Mouse (Mus musculus): Measurements from ENCODE around the gene Zfp609. TPM values are rescaled to one million over a fixed set of nuclear protein-coding genes. Genes with fewer than 3 reads are reported as not detected.
"Not testable (repeated sequence)": the region's sequence is repeated elsewhere in the genome, so short reads cannot be mapped to it uniquely, and the experiment has no call there.

Gene Zfp609
- total RNA-seq, 2 experiments from 2014 or later: 34.4 to 36.7 TPM

GRCm38 (mm10) chr9:65820301-65820700 is 7.1 kb downstream of the Zfp609 start:
- intact Hi-C loops (cut with DNase I): no loop called here
- no peak for DNase-seq

- no peak for DNase-seq
- intact Hi-C loops (cut with DNase I): no loop called here
Measured at GRCm38 (mm10) chr9:65818402-65818801, 9.0 kb downstream of the Zfp609 start.

DNA sequence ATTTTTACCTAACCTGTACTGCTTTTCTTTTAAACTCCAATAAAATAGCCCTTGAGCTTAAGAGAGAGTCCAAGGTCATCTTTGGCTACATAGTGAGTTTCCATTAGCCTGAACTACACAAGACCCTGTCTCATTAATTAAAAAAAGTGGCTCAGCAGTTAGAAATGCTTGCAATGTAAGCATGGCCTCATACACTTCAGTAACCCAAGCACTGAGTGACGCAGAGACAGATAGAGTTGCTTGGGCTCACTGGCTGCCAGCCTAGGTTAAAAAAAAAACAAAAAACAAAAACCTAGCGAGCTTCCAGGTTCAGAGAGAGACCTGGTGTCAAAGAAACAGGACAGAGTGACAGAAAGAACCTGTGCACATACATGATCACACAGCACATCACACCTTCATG is 14.5 kb downstream of the Zfp609 start:
- intact Hi-C loops (cut with DNase I): no loop called here
- peak in 1 of 2 experiments; percentile 27 for DNase-seq

DNA sequence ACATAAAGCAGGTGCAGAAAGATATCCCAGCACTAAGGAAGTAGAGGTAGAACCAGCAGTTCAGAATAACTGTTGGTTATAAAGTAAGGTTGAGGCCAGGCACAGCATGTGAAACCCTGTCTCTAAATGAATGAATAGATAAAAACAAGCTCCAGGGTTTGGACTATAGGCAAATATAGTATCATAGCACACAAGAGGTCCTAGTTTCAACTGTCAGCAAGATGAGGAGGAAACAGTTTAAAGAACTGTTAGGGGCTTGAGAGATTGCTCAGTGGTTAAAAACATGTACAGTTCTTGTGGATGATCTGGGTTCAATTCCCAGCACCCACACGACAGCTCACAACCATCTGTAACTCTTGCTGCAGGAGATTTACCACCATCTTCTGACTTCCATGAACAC is 15.6 kb downstream of the Zfp609 start:
- intact Hi-C loops (cut with DNase I): no loop called here

DNA sequence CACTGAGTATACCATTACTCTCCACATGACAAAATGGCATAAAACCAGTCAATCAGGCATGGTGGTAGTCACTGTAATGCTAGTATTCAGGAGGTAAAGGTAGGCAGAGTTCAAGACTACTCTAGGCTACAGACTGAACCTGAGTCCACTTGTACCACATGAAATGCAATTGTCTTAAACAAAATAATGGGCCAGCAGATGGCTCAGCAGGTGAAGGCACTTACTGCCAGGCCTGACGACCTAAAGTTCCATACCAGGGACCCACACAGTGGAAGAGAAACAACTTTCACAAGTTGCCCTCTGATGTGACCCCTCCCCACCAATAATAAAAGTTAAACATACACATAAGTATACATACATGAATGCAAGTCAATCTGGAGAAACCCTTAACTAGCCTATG is 19.5 kb downstream of the Zfp609 start:
- intact Hi-C loops (cut with DNase I): no loop called here
- DNase-seq: no peak

More for the DNA sequence above, 15.6 kb downstream of the Zfp609 start:
- no peak for DNase-seq

DNA sequence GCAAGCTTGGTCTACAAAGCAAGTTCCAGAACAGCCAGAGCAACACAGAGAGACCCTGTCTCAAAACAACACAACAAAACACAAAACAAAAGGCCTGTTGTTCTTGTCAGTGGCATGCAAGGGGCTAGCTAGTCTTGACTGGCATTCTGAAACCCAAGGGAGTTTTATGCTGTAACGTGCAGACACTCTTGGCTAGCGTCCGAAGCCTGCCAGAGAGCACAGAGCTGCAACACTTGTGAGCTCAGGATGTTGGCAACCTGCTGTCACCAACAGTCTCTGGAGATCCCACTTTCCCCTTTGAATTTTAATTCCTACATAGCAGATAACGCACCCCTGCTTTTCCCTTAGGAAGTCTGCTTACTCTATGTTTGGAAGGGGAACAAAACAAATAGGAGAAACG is 20.1 kb downstream of the Zfp609 start:
- intact Hi-C loops (cut with DNase I): no loop called here
- DNase-seq: peak; percentile 49 to 60

- DNase-seq: no peak
- intact Hi-C loops (cut with DNase I): no loop called here
Measured at GRCm38 (mm10) chr9:65799770-65800169, 27.6 kb downstream of the Zfp609 start.

DNA sequence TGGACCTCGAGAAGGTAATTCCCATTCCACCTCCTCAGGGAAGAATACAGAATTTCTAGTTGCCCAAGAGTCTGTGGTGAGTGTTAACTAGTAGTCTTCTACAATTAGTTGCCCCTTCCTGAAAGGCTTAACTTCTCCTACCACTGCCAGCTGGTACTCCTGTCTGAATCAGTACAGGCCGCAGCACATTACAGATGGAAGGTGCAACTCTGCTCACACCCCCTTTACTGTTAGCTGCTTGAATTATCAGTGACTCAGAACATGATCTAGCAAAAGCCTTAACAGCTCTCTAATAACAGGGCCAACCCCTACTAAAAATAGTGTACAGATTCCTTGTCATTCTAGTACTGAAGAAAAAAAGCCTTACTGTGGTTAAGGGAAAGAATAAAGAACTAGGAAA is 31.7 kb downstream of the Zfp609 start:
- intact Hi-C loops (cut with DNase I): no loop called here
- no peak for DNase-seq

DNA sequence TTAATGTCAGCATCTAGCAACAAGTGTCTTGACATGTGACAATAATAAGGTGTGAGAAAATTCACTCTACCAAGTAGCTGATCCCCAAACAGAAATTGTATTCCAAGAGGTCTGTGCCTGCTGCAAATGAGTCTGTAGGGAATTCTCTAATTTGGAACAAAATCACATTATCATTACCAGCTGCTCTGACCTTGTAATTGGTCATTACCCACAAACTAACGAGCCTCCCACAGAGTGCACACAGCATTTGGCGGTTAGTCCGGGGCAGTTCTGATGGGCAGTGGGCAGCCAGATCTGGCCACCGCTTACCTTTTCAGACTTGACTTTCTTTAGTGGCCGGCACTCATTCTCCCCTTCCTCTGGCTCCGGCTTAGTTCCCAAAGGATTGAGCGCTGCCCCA is 33.1 kb downstream of the Zfp609 start:
- intact Hi-C loops (cut with DNase I): no loop called here
- no peak for DNase-seq

- no peak for DNase-seq
- intact Hi-C loops (cut with DNase I): no loop called here
Measured at GRCm38 (mm10) chr9:65793506-65793905, 33.9 kb downstream of the Zfp609 start.

- intact Hi-C loops (cut with DNase I): no loop called here
- no peak for DNase-seq
Measured at GRCm38 (mm10) chr9:65793086-65793485, 34.3 kb downstream of the Zfp609 start.

DNA sequence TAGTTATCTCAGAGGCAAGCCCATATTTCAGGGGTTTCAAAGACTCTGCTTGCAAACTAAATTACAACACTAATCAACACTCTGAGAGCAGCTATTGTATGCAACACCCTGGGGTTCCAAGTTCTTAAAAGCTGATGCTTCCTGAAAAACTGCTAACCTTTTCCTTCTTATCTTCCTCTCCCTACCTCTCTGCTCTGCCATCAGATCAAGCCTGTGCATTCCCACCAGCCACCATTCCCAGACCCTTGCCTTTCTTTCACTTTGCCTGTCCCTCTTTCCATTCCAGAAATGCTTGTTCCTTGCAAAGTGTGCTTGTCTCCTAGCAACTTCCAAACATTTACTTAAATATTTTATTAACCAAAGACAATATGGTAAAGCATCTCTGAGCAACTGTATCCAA is 35.5 kb downstream of the Zfp609 start:
- intact Hi-C loops (cut with DNase I): no loop called here
- no peak for DNase-seq

- intact Hi-C loops (cut with DNase I): no loop called here
- no peak for DNase-seq
Measured at GRCm38 (mm10) chr9:65791106-65791505, 36.3 kb downstream of the Zfp609 start.

GRCm38 (mm10) chr9:65789788-65790187 is 37.6 kb downstream of the Zfp609 start:
- intact Hi-C loops (cut with DNase I): no loop called here
- DNase-seq: no peak

DNA sequence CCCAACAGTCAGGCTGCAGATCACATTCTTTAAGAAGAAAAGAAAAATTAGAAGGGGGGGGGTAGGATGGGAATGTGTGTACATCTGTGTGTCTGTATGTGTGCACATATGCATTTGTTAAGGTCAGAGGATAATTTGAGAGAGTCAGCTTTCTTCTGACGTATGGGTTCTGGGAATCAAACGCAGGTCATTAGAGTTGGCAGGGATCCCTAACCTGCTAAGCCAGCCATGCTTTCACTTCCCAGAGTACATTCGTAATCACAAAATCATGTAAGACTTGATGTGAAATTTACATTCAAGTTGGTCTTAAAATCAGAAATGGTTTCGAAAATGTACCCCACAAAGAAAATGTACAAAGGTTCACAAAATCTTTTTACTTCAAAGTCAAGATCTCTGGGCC is 38.8 kb downstream of the Zfp609 start:
- no peak for DNase-seq
- intact Hi-C loops (cut with DNase I): no loop called here

GRCm38 (mm10) chr9:65787829-65788344 is 39.5 kb downstream of the Zfp609 start:
- intact Hi-C loops (cut with DNase I): no loop called here
- DNase-seq: no peak

DNA sequence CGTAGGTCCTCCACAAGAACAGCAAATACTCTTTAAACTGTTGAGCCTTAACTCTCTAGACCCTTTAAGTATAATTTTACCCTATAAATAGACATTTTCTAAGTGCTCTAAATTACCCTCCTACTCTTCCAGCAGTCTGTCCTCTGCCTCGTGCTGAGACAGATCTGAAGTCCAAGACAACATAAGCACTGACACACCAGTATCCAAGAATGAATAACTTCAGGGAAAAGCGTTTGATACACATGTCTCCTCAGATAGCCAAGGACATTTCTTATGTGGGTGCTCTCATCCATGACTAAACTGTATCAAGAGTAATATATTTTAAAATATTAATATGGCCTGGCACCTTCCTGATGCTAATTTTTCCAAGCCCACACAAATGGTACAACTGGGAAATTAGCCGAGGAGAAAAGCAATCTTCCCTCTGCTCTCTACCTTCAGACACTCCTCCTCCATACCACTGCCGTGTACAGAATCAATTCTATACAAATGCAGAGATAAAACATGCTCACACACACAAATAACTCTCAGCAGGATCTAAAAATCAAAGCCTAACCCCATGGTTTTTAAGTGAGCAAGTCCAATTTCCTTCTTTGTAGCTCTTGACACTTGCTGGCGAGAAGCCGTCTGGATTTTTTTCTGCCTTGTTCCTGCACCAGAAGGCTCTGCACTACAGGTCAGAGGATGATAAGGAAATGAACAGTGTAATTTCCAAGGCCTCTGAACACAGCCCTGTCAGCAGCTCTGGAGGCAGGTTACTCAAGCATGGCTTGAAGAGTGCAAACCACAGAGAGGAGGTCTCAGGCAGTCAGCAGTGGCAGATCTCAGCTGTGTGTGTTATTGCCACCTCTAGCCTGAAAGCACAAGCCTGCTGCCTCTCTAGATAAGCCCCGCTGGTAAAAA is 40.2 kb downstream of the Zfp609 start:
- DNase-seq: peak; percentile 51 to 63

DNA sequence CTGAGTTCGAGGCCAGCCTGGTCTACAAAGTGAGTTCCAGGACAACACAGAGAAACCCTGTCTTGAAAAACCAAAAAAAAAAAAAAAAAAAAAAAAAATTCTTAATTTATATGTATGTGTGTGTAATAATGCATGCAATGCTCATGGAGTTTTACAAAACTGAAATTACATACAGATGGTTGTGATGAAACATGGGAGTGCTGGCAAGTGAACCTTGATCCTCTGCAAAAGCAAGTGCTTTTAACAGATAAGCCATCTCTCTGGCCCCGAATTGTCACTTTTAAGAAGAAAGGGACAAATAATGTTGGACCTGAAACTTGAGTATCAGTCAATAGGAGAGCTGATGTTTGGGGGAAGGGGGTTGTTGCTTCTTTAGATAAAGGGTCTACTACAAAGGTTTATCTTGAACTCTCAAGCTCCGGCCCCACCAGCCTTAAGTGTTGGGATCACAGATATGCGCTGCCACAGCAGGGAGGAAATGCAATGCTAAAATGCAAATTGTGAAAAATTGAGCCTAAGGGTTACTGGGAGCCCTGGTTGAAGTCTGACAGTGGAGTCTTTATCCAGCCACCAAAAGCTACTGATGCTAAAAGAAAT is 41.5 kb downstream of the Zfp609 start:
- DNase-seq: no peak
- intact Hi-C loops (cut with DNase I): no loop called here

More for the DNA sequence above, 40.2 kb downstream of the Zfp609 start:
- intact Hi-C loops (cut with DNase I): no loop called here

- intact Hi-C loops (cut with DNase I); DNase-seq: not testable (repeated sequence)
Measured at GRCm38 (mm10) chr9:65779619-65780018, 47.7 kb downstream of the Zfp609 start.

- intact Hi-C loops (cut with DNase I): no loop called here
- DNase-seq: no peak
Measured at GRCm38 (mm10) chr9:65776874-65777432, 50.4 kb downstream of the Zfp609 start.

GRCm38 (mm10) chr9:65776137-65776872 is 51.1 kb downstream of the Zfp609 start:
- intact Hi-C loops (cut with DNase I): no loop called here
- DNase-seq: no peak

Measured in heart, postnatal 10 days (tissue).